Mouse (Mus musculus) gastrocnemius, postnatal 4 days (tissue): ENCODE measurements at regions not wholly inside any gene's neighbourhood (a gene's known extent, or its start where the extent isn't known, plus 50 kb on each side); places are given as distances from the start of the nearest gene placed in this dataset.

ENCODE experiments used
- DNase-seq, 2 experiments: peaks; one replicate each; pipeline ENCODE4 v3.0.0; 2021 to 2022; ENCODE audit warnings: low spot score in 2 of 2, mixed read lengths in 2 of 2

- DNase-seq: peak in 1 of 2 experiments; percentile 27
Observed at GRCm38 (mm10) chr7:119089931-119090330, 94.5 kb downstream of the Gpr139 start.

DNA sequence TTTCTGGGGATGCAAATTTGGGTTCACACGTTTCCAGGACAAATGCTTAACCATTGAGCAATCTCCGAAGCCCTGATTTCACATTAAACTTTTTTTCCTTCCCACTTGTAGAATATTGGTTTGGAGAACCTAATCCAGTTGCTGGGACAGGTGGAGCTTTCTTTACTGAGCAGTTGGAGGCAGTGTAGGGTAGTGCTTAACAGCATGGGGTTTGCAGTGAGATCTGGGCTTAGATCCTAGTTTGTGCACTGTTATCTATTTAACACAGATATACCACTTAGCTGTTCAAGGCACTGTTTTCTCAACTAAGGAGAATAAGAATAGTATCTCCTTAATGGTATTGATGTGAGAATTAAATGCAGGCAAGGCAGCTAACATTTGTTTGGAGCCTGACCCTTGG is 93.5 kb upstream of the Gprc5b start:
- DNase-seq: no peak

- DNase-seq: no peak
Observed at GRCm38 (mm10) chr7:119087723-119088419, 92.9 kb upstream of the Gprc5b start.

GRCm38 (mm10) chr7:119085696-119086451 is 90.9 kb upstream of the Gprc5b start:
- DNase-seq: no peak

DNA sequence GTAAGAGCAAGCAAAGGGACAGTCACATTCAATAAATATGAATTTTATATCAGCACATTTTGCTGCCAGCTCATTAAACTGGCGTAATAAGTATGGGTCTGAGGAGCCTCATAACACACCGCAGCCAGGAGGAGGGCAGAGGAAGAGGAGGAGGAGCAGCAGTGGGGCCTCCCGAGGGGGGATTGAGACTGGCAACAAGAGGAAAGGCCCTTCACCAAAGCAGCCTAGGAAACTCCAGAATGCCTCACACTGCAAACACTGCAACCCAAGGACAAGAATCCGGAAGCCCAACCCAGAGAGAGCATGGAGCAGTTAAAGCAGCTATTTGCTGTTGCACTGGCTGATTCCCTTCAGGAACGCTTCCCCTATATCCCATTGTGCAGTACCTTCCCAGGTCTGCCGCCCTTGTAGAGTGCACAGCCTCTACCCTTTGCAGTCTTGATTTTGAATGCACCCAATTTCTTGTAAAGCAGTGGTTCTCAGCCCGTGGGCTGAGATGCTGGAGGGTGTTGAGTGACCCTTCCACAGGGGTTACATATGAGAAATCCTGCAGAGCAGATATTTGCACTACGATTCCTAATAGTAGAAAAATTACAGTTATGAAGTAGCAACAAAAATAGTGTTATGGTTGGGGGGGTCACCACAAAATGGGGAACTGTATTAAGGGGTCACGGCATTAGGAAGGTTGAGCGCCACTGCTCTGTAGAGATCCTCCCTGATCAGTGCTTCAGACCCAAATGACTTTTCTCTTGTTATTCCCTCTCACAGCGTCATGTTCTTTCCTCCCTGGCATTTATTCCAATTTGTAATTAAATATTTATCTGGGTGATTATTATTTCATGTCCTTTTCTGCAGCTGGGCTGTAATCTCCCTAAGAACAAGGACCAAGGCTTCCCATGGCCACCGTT is 82.0 kb upstream of the Gprc5b start:
- no peak for DNase-seq

DNA sequence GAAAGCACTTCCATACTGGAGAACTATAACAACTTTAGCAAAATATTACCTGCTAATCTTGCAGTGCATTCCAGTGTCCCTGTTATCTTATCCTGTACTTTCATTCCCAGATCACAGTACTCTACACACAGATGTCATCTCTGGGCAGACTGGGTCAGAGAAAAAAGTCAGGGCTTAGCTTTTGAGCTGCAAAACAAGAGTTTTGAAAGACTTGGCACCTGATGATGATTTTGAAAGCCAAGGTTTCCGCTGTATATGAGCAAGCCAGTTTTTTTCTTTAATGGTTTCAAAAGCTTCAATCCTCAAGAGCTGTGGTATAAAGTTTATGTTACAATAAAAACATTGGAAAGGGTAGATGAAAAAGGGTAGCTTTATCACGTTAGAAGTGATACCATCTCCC is 71.0 kb upstream of the Gprc5b start:
- DNase-seq: no peak
